Mouse (Mus musculus) intestine, embryonic 14.5 days (tissue): ENCODE measurements around the gene Dhx35. TPM values are rescaled to one million over a fixed set of nuclear protein-coding genes. Genes with fewer than 3 reads are reported as not detected.

Experiments
- ATAC-seq: fragments of 200-750 bp; cut with Nextera tagmentation; replicated peaks from 2 replicates; pipeline ENCODE4 v1.8.0; 2017; ENCODE audit warnings: low read depth, moderate number of reproducible peaks, moderate TSS enrichment, moderate library complexity; ENCODE audit not compliant: low FRiP score, low TSS enrichment
- DNase-seq: peaks from one replicate; pipeline ENCODE4 v3.0.0-alpha.2; 2018; ENCODE audit warnings: low spot score
- H3K27ac ChIP-seq: fragments of 300-500 bp; sonication (generic); 2 replicates; pipeline ENCODE4 v1.5.1; 2014; ENCODE audit warnings: low read depth, mild to moderate bottlenecking, control low read depth
- H3K27me3 ChIP-seq: fragments of 300-500 bp; sonication (generic); replicated peaks from 2 replicates; pipeline ENCODE4 v1.6.1; 2014; ENCODE audit warnings: low read length, control low read depth; ENCODE audit not compliant: control insufficient read depth, insufficient read depth
- H3K36me3 ChIP-seq: fragments of 300-500 bp; sonication (generic); 2 replicates; pipeline ENCODE4 v1.6.1; 2014; ENCODE audit warnings: low read length, control low read depth; ENCODE audit not compliant: control insufficient read depth, insufficient read depth
- H3K4me1 ChIP-seq: fragments of 300-500 bp; sonication (generic); replicated peaks from 2 replicates; pipeline ENCODE4 v1.6.1; 2014; ENCODE audit warnings: low read length, control low read depth, mixed read lengths; ENCODE audit not compliant: control insufficient read depth, insufficient read depth
- H3K4me2 ChIP-seq: fragments of 300-500 bp; sonication (generic); 2 replicates; pipeline ENCODE4 v1.6.1; 2014; ENCODE audit warnings: low read length
- H3K4me3 ChIP-seq: fragments of 300-500 bp; sonication (generic); 2 replicates; pipeline ENCODE4 v1.5.1; 2014; ENCODE audit warnings: low read depth, low read length, control low read depth, mixed read lengths
- H3K9ac ChIP-seq: fragments of 300-500 bp; sonication (generic); 2 replicates; pipeline ENCODE4 v1.6.1; 2014; ENCODE audit warnings: mild to moderate bottlenecking, low read length
- H3K9me3 ChIP-seq: fragments of 300-500 bp; sonication (generic); 2 replicates; pipeline ENCODE4 v1.6.1; 2016; ENCODE audit warnings: low read length, control low read depth; ENCODE audit not compliant: control insufficient read depth
- WGBS: fragments of 180-500 bp; shearing (Covaris S2); extraction: QIAGEN DNeasy Blood & Tissue Kit; methylation state at CpG from one replicate; pipeline ENCODE4 v1.1.7; 2014; 5-methylcytosine and 5-hydroxymethylcytosine counted together
- polyA plus RNA-seq: library from polyadenylated mRNA; unstranded; fragments of >200 nt; fragmentation: Nextera tagmentation; extraction: Ambion mirVana; gene quantifications from 2 replicates; pipeline ENCODE4 v1.2.1, GENCODE M21; 2014

The Dhx35 gene
- polyA plus RNA-seq, 1 experiment from 2014 or later: 18.1 TPM

- Histone ChIP-seq H3K4me2 (peak overlapping the region; percentile 86), H3K4me1 (peaks cover 39% of the 10 kb centered on the region), H3K27ac (no peak overlapping the region), H3K27me3 (no peaks in the 10 kb centered on the region), H3K36me3 (no peaks in the 10 kb centered on the region), H3K4me3 (peak overlapping the region; percentile 80), H3K9me3 (no peaks in the 10 kb centered on the region), H3K9ac (peak overlapping the region; percentile 67)
- DNase-seq (no peak), ATAC-seq (0 out of 2 replicates have a peak, but pooled peaks have one; percentile 35)
- WGBS: 3% methylated on average over 5 of the region's 5 CpGs
Observed at GRCm38 (mm10) chr2:158768771-158769170, 25.8 kb upstream of the Dhx35 start.

- peak overlapping the region; percentile 86 for H3K4me2 ChIP-seq
- DNase-seq: no peak
Observed at GRCm38 (mm10) chr2:158770126-158770757, 24.4 kb upstream of the Dhx35 start.

GRCm38 (mm10) chr2:158771066-158771763 lies 23.4 kb upstream of the Dhx35 start:
- DNase-seq: peak; percentile 54
- Histone ChIP-seq H3K4me2 (peak overlapping the region; percentile 86), H3K4me1 (peaks cover 51% of the 10 kb centered on the region), H3K36me3 (no peaks in the 10 kb centered on the region), H3K27ac (no peak overlapping the region), H3K9ac (no peak overlapping the region), H3K4me3 (peak overlapping the region; percentile 80; the same call in 1 of the 2 replicates), H3K9me3 (no peaks in the 10 kb centered on the region), H3K27me3 (no peaks in the 10 kb centered on the region)
- 35% methylated on average over 11 of the region's 11 CpGs for WGBS
- ATAC-seq: no peak

More at GRCm38 (mm10) chr2:158770126-158770757, 24.4 kb upstream of the Dhx35 start:
- 27% methylated on average over 13 of the region's 13 CpGs for WGBS
- Histone ChIP-seq H3K9ac (no peak overlapping the region), H3K4me1 (peaks cover 44% of the 10 kb centered on the region), H3K27me3 (no peaks in the 10 kb centered on the region), H3K36me3 (no peaks in the 10 kb centered on the region), H3K27ac (no peak overlapping the region), H3K9me3 (no peaks in the 10 kb centered on the region), H3K4me3 (peak overlapping the region; percentile 80)
- ATAC-seq: no peak

- Histone ChIP-seq H3K27me3 (no peaks in the 10 kb centered on the region), H3K4me2 (no peak overlapping the region), H3K27ac (no peak overlapping the region), H3K4me3 (no peak overlapping the region), H3K36me3 (no peaks in the 10 kb centered on the region), H3K9ac (no peak overlapping the region), H3K9me3 (no peaks in the 10 kb centered on the region), H3K4me1 (peaks cover 58% of the 10 kb centered on the region)
- WGBS: 86% methylated on average over 13 of the region's 13 CpGs
- no peak for ATAC-seq
- DNase-seq: no peak
Observed at GRCm38 (mm10) chr2:158772808-158773207, 21.8 kb upstream of the Dhx35 start.

GRCm38 (mm10) chr2:158774886-158775285 lies 19.7 kb upstream of the Dhx35 start:
- Histone ChIP-seq H3K27me3 (no peaks in the 10 kb centered on the region), H3K36me3 (peaks cover 8% of the 10 kb centered on the region), H3K4me2 (no peak overlapping the region), H3K4me3 (no peak overlapping the region), H3K27ac (no peak overlapping the region), H3K4me1 (peaks cover 49% of the 10 kb centered on the region), H3K9ac (no peak overlapping the region), H3K9me3 (no peaks in the 10 kb centered on the region)
- ATAC-seq (no peak), DNase-seq (no peak)
- 72% methylated on average over 8 of the region's 8 CpGs for WGBS

GRCm38 (mm10) chr2:158776716-158777115 lies 17.9 kb upstream of the Dhx35 start:
- H3K27me3 ChIP-seq: no peaks in the 10 kb centered on the region
- H3K27ac ChIP-seq: no peak overlapping the region
- no peak for ATAC-seq
- H3K4me1 ChIP-seq: peaks cover 31% of the 10 kb centered on the region
- H3K4me2 ChIP-seq: no peak overlapping the region
- H3K36me3 ChIP-seq: peaks cover 27% of the 10 kb centered on the region
- no peak overlapping the region for H3K4me3 ChIP-seq
- H3K9ac ChIP-seq: no peak overlapping the region
- WGBS: 84% methylated on average over 4 of the region's 4 CpGs
- no peak for DNase-seq
- H3K9me3 ChIP-seq: no peaks in the 10 kb centered on the region

GRCm38 (mm10) chr2:158777490-158777889 lies 17.1 kb upstream of the Dhx35 start:
- Histone ChIP-seq H3K4me2 (no peak overlapping the region), H3K27me3 (no peaks in the 10 kb centered on the region), H3K9ac (no peak overlapping the region), H3K9me3 (no peaks in the 10 kb centered on the region), H3K27ac (no peak overlapping the region), H3K4me3 (no peak overlapping the region), H3K4me1 (peaks cover 26% of the 10 kb centered on the region), H3K36me3 (peaks cover 30% of the 10 kb centered on the region)
- ATAC-seq: no peak
- WGBS: 37% methylated on average over 6 of the region's 6 CpGs
- DNase-seq: no peak

GRCm38 (mm10) chr2:158778349-158778748 lies 16.3 kb upstream of the Dhx35 start:
- no peak for ATAC-seq
- 53% methylated on average over 7 of the region's 7 CpGs for whole genome bisulfite sequencing
- DNase-seq: no peak
- Histone ChIP-seq H3K27me3 (no peaks in the 10 kb centered on the region), H3K4me2 (no peak overlapping the region), H3K36me3 (peaks cover 38% of the 10 kb centered on the region), H3K4me1 (peaks cover 26% of the 10 kb centered on the region), H3K9ac (no peak overlapping the region), H3K9me3 (no peaks in the 10 kb centered on the region), H3K27ac (no peak overlapping the region), H3K4me3 (no peak overlapping the region)
